ENCODE assay signal across 19 mouse cellular contexts in the genomic region with DNA sequence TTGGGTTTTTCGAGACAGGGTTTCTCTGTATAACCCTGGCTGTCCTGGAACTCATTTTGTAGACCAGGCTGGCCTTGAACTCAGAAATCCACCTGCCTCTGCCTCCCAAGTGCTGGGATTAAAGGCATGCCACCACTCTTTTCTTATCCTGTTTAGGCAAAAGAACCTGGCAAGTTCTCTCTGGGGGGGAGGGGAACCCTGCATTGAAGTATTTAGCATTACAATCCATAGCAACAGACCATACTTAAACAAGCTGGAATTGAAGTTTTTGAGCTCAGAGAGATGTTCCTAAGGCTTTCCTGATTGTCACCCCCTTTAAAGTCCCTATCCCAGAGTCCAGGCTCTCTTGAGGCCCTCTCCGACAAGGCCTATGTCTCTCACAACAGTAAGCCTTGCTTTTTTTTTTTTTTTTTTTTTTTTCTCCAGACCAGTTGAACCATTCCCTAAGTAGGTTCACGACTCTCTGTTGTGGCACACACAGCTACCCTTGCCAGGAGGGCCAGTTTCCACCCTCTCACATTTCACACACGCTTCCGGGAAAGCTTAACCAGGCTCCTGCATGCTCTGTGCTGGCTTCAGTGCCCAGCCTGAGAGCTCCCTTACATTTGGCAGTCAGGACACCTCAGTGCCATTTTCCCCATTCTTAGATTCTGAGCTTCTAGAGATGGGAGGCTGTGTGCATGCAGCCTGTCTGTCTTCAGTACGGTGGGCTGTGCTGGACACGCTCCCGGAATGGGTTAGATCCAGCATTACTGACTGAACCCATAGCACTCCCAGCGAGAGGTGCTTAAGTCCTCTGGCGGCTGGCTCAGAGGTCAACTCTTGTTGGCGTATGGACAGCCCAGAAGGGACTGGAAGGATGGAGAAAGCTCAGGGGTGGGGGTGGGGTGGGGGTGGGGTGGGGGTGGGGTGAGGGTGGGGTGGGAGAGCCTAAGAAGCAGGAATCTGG. TPM values are rescaled to one million over a fixed set of nuclear protein-coding genes. Genes with fewer than 3 reads are reported as not detected.
DNase-seq lines count a peak whose midpoint lies in the region; ATAC-seq and TF ChIP-seq lines count a peak whose summit lies in the region.
"Had no signal": no experiment of that assay in that cellular context is flagged by ENCODE, and none has a peak within 500 bp of the region (broad histone marks: within the 10 kb centered on the region; RNA-seq: fewer than 3 reads in every experiment).

No protein-coding gene starts in this region.

- ATAC-seq in limb, embryonic 13.5 days (ENCODE audit: low FRiP score, low read depth): no peak
- ATAC-seq: forebrain, embryonic 14.5 days; intestine, embryonic 16.5 days had no signal

- 0 out of 2 replicates have a peak overlapping the region, but pooled peaks have one; percentile 2 for H3K9ac ChIP-seq in limb, embryonic 13.5 days
- H3K9ac ChIP-seq: hindbrain, embryonic 15.5 days; liver, embryonic 15.5 days had no signal

- H3K4me1 ChIP-seq in limb, embryonic 13.5 days: no peaks in the 10 kb centered on the region
- 0 out of 2 replicates have a peak, but pooled peaks cover 7% of the 10 kb centered on the region for H3K4me1 ChIP-seq in limb, embryonic 10.5 days
- H3K4me1 ChIP-seq: hindbrain, embryonic 15.5 days; liver, embryonic 15.5 days had no signal

- H3K4me2 ChIP-seq in limb, embryonic 13.5 days (replicated peaks): no peak overlapping the region
- H3K4me2 ChIP-seq: hindbrain, embryonic 15.5 days; liver, embryonic 15.5 days had no signal

- DNase-seq in gastrocnemius, adult 2 months: peak; percentile 82
- no peak for DNase-seq in gastrocnemius, postnatal 4 days (ENCODE audit: low spot score in 2 of 2)
- no peak for DNase-seq in limb, embryonic 10.5 days (ENCODE audit: low spot score)
- peak; percentile 93 for DNase-seq in R1 (ENCODE audit: low read depth, low spot score)
- peak; percentile 27 to 64 for DNase-seq in kidney, postnatal 25 days
- DNase-seq in neural tube, embryonic 10.5 days (ENCODE audit: extremely low spot score, low spot score): no peak
- no peak for DNase-seq in spleen, adult 12 weeks (ENCODE audit: low spot score)
- DNase-seq: adrenal gland, adult 8-10 months; cerebellum, adult 8-10 months; lung, postnatal 10 days; right cerebral cortex, postnatal 25 days; thymus, postnatal 36 days had no signal

- H3K4me3 ChIP-seq in gastrocnemius, adult 2 months: no peak overlapping the region
- no peak overlapping the region for H3K4me3 ChIP-seq in limb, embryonic 13.5 days
- H3K4me3 ChIP-seq in limb, embryonic 10.5 days: no peak overlapping the region
- H3K4me3 ChIP-seq: heart, embryonic 10.5 days; hindbrain, embryonic 15.5 days; liver, embryonic 15.5 days had no signal

- intact Hi-C loops in gastrocnemius, adult 2 months (cut with DNase I): loop anchor here (1.0 kb wide), 1 partner anchor 14 kb away; a partner anchor contains a TSS

- H3K9me3 ChIP-seq in limb, embryonic 13.5 days: no peaks in the 10 kb centered on the region
- no peaks in the 10 kb centered on the region for H3K9me3 ChIP-seq in limb, embryonic 10.5 days (replicated peaks)
- H3K9me3 ChIP-seq: heart, embryonic 10.5 days; hindbrain, embryonic 15.5 days; liver, embryonic 15.5 days had no signal

- H3K36me3 ChIP-seq in limb, embryonic 13.5 days: no peaks in the 10 kb centered on the region
- no peaks in the 10 kb centered on the region for H3K36me3 ChIP-seq in limb, embryonic 10.5 days
- H3K36me3 ChIP-seq: heart, embryonic 10.5 days; hindbrain, embryonic 15.5 days; liver, embryonic 15.5 days had no signal

- H3K27ac ChIP-seq in gastrocnemius, adult 2 months: peak overlapping the region; percentile 76
- no peak overlapping the region for H3K27ac ChIP-seq in limb, embryonic 13.5 days
- H3K27ac ChIP-seq in limb, embryonic 10.5 days: no peak overlapping the region
- H3K27ac ChIP-seq: heart, embryonic 10.5 days; hindbrain, embryonic 15.5 days; liver, embryonic 15.5 days had no signal

- no peaks in the 10 kb centered on the region for H3K27me3 ChIP-seq in limb, embryonic 13.5 days
- H3K27me3 ChIP-seq in limb, embryonic 10.5 days (ENCODE audit: low read depth, poor library complexity, severe bottlenecking): no peaks in the 10 kb centered on the region
- H3K27me3 ChIP-seq: hindbrain, embryonic 15.5 days; liver, embryonic 15.5 days had no signal

- 58% methylated on average over 11 of the region's 11 CpGs for WGBS in limb, embryonic 13.5 days
- WGBS in limb, embryonic 10.5 days: 67% methylated on average over 11 of the region's 11 CpGs

- no peak for TF ChIP-seq CTCF in gastrocnemius, adult 2 months (IDR thresholded peaks at IDR 0.05)

RNA-seq across cellular contexts. Expression of a gene that starts 8.2 kb away (rescaled TPM):
- total RNA-seq in gastrocnemius, adult 2 months (2021): under 1 TPM in 1 of 2 experiments, not detected in 1; 0.08 TPM
- total RNA-seq in gastrocnemius, postnatal 4 days (2021): 1 to 10 TPM; 2.9 to 3.0 TPM
- 14.5 and 15.5 TPM in 2 replicates for polyA plus RNA-seq in limb, embryonic 13.5 days (2015; fragmentation: Nextera tagmentation; extraction: Ambion mirVana)
- 25.5 and 25.7 TPM in 2 replicates for polyA plus RNA-seq in limb, embryonic 10.5 days (2016; fragmentation: Nextera tagmentation; extraction: Ambion mirVana)

RNA-seq across cellular contexts. Expression of a gene that starts 13.9 kb away (rescaled TPM):
- 10 to 100 TPM in 1 of 2 experiments, 1 to 10 TPM in 1; 7.0 to 12.9 TPM for total RNA-seq in gastrocnemius, adult 2 months (2021)
- total RNA-seq in gastrocnemius, postnatal 4 days (2021): 1 to 10 TPM; 6.2 to 7.1 TPM
- 0.70 and 0.89 TPM in 2 replicates for polyA plus RNA-seq in limb, embryonic 13.5 days (2015; fragmentation: Nextera tagmentation; extraction: Ambion mirVana)
- 0.20 and 0.24 TPM in 2 replicates for polyA plus RNA-seq in limb, embryonic 10.5 days (2016; fragmentation: Nextera tagmentation; extraction: Ambion mirVana)
- total RNA-seq: megakaryocyte-erythroid progenitor cell, adult 5-6 weeks had no signal
- polyA plus RNA-seq: intestine, embryonic 16.5 days had no signal

RNA-seq across cellular contexts. Expression of a gene that starts 30.5 kb away (rescaled TPM):
- total RNA-seq in gastrocnemius, adult 2 months (2021): 10 to 100 TPM; 82.6 to 93.4 TPM
- total RNA-seq in gastrocnemius, postnatal 4 days (2021): 10 to 100 TPM; 60.1 to 67.3 TPM
- polyA plus RNA-seq in limb, embryonic 13.5 days (2015; fragmentation: Nextera tagmentation; extraction: Ambion mirVana): 96.7 and 98.9 TPM in 2 replicates
- 114 and 133 TPM in 2 replicates for polyA plus RNA-seq in limb, embryonic 10.5 days (2016; fragmentation: Nextera tagmentation; extraction: Ambion mirVana)

RNA-seq across cellular contexts. Expression of a gene that starts 30.6 kb away (rescaled TPM):
- 10 to 100 TPM in 1 of 2 experiments, 1 to 10 TPM in 1; 6.5 to 13.9 TPM for total RNA-seq in gastrocnemius, adult 2 months (2021)
- total RNA-seq in gastrocnemius, postnatal 4 days (2021): 10 to 100 TPM; 52.8 to 57.5 TPM
- polyA plus RNA-seq in limb, embryonic 13.5 days (2015; fragmentation: Nextera tagmentation; extraction: Ambion mirVana): 244 and 248 TPM in 2 replicates
- 190 and 226 TPM in 2 replicates for polyA plus RNA-seq in limb, embryonic 10.5 days (2016; fragmentation: Nextera tagmentation; extraction: Ambion mirVana)

RNA-seq across cellular contexts. Expression of a gene that starts 52.5 kb away (rescaled TPM):
- 1 to 10 TPM; 5.7 to 7.8 TPM for total RNA-seq in gastrocnemius, adult 2 months (2021)
- total RNA-seq in gastrocnemius, postnatal 4 days (2021): 10 to 100 TPM; 13.8 to 14.0 TPM
- polyA plus RNA-seq in limb, embryonic 13.5 days (2015; fragmentation: Nextera tagmentation; extraction: Ambion mirVana): 26.0 and 26.3 TPM in 2 replicates
- polyA plus RNA-seq in limb, embryonic 10.5 days (2016; fragmentation: Nextera tagmentation; extraction: Ambion mirVana): 16.7 and 21.0 TPM in 2 replicates

Comparison
In these comparisons a context has a peak if more than half of its experiments do, and no peak if none do; other contexts are left out.
1. DNase-seq: peak in gastrocnemius, adult 2 months (single experiment), R1 (single experiment) and kidney, postnatal 25 days (2 of 2); none in gastrocnemius, postnatal 4 days (0 of 2), limb, embryonic 10.5 days (single experiment), neural tube, embryonic 10.5 days (single experiment) and spleen, adult 12 weeks (single experiment).